Mouse (Mus musculus) heart, postnatal 0 days (tissue): ENCODE data around the gene Ocln.
"Not testable (repeated sequence)": the region's sequence is repeated elsewhere in the genome, so short reads cannot be mapped to it uniquely, and the experiment has no call there.

Source experiments
- CTCF ChIP-seq: IDR thresholded peaks from 2 replicates; pipeline ENCODE4 v1.5.1; 2016; ENCODE audit warnings: antibody characterized with exemption, control low read depth, low read depth
- EP300 ChIP-seq: IDR thresholded peaks from 2 replicates; pipeline ENCODE4 v1.6.1; 2016; ENCODE audit warnings: antibody characterized with exemption, low read depth

- not testable (repeated sequence) for TF ChIP-seq CTCF, EP300
Measured at GRCm38 (mm10) chr13:100494370-100494769, 58.1 kb downstream of the Ocln start.
